Mouse (Mus musculus): ENCODE measurements around the gene Eva1c. TPM values are rescaled to one million over a fixed set of nuclear protein-coding genes. Genes with fewer than 3 reads are reported as not detected.

Gene Eva1c
- polyA plus RNA-seq, 1 experiment from 2014 or later, result 0.43 TPM

GRCm38 (mm10) chr16:90941246-90941645, 114.7 kb downstream of the Eva1c start:
- WGBS, result 94% methylated on average over 7 of the region's 7 CpGs
- Histone ChIP-seq H3K4me1 (no peaks in the 10 kb centered on the region), H3K27me3 (ENCODE audit: low read depth, poor library complexity, severe bottlenecking) (no peaks in the 10 kb centered on the region), H3K9me3 (replicated peaks) (no peaks in the 10 kb centered on the region), H3K36me3 (peaks cover 13% of the 10 kb centered on the region), H3K27ac (no peak overlapping the region), H3K4me3 (no peak overlapping the region)
- no peak for DNase-seq (ENCODE audit: low spot score)

DNA sequence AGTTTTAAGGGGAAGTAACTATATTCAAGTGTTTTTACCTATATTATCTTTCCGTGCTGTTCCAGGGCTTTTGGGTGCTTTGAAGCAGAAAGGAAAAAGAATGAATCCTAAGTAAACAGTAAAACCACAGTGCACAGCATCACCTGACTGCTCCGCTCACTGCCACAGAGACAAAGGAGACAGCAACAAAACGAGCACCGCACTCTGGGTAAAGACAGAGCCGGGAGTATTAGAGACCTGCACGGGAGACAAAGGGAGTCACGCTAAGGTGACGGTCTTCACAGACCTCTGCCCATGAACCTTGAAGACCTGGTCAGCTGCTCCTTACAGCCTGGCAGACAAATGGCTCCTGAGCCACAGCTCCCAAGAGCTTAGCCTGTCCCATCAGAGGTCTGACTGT, 120.5 kb downstream of the Eva1c start:
- no peaks in the 10 kb centered on the region for H3K9me3 ChIP-seq (replicated peaks)

GRCm38 (mm10) chr16:90950354-90950963, 123.9 kb downstream of the Eva1c start:
- DNase-seq (ENCODE audit: low spot score), result no peak
- no peaks in the 10 kb centered on the region for H3K4me1 ChIP-seq
- no peak overlapping the region for H3K4me3 ChIP-seq
- no peaks in the 10 kb centered on the region for H3K27me3 ChIP-seq (ENCODE audit: low read depth, poor library complexity, severe bottlenecking)
- H3K36me3 ChIP-seq, result no peaks in the 10 kb centered on the region
- 56% methylated on average over 17 of the region's 17 CpGs for WGBS
- no peak overlapping the region for H3K27ac ChIP-seq
- H3K9me3 ChIP-seq (replicated peaks), result no peaks in the 10 kb centered on the region

More for the DNA sequence above, 120.5 kb downstream of the Eva1c start:
- no peak overlapping the region for H3K27ac ChIP-seq
- no peaks in the 10 kb centered on the region for H3K27me3 ChIP-seq (ENCODE audit: low read depth, poor library complexity, severe bottlenecking)
- 88% methylated on average over 8 of the region's 8 CpGs for WGBS
- DNase-seq (ENCODE audit: low spot score), result no peak
- no peak overlapping the region for H3K4me3 ChIP-seq
- H3K4me1 ChIP-seq, result no peaks in the 10 kb centered on the region
- H3K36me3 ChIP-seq, result peaks cover 8% of the 10 kb centered on the region; the same call in 1 of the 2 replicates

DNA sequence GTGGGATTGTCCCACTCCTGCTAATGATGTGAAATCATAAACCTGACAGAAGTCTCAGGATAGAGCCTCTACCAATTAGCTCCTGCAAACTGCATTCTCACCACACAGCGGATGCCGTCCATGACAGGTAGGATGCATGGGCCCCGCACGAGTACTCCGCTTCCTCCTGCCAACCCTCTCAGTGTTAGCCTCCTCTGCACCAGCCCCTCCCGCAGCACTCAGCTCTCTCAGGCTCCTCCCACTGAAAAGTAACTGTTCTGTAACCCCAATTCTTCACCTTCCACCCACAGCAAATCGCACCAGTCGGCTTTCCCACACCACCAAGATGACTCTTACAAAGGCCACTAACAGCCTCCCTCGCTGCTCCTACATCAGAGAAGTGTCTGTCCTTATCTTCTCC, 126.6 kb downstream of the Eva1c start:
- Histone ChIP-seq H3K27ac (no peak overlapping the region), H3K36me3 (no peaks in the 10 kb centered on the region), H3K27me3 (ENCODE audit: low read depth, poor library complexity, severe bottlenecking) (no peaks in the 10 kb centered on the region), H3K9me3 (replicated peaks) (no peaks in the 10 kb centered on the region), H3K4me3 (no peak overlapping the region), H3K4me1 (no peaks in the 10 kb centered on the region)
- WGBS, result 87% methylated on average over 9 of the region's 9 CpGs
- DNase-seq (ENCODE audit: low spot score), result no peak

DNA sequence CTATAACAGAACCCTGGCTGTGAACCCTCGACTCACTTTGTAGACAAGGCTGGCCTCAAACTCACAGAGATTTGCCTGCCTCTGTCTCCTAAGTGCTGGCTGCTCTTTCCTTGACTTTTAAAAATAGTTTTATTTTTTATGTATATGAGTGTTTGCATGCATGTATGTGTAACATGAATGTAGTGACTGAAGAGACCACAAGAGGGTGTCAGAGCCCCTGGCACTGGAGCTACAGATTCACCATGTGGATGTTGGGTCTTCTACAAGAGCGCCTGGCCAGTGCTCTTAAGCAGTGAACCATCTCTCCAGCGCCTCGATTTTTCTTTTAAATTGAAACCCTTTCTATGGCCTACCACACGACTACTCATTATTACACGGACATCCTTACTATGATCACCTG, 127.3 kb downstream of the Eva1c start:
- no peak for DNase-seq (ENCODE audit: low spot score)
- Histone ChIP-seq H3K4me1 (no peaks in the 10 kb centered on the region), H3K27me3 (ENCODE audit: low read depth, poor library complexity, severe bottlenecking) (no peaks in the 10 kb centered on the region), H3K36me3 (no peaks in the 10 kb centered on the region), H3K9me3 (replicated peaks) (no peaks in the 10 kb centered on the region), H3K4me3 (no peak overlapping the region), H3K27ac (no peak overlapping the region)
- WGBS, result 92% methylated on average over 6 of the region's 6 CpGs

Small RNAs within 50 kb of the gene (microRNA-seq; reads per million reads assigned to microRNA genes)
- gene Gm22933, result not detected

Other genes starting within 250 kb of the Eva1c start
- gene Mis18a, start 99.3 kb upstream of the Eva1c start, polyA plus RNA-seq (2016; fragmentation: Nextera tagmentation; extraction: Ambion mirVana), result 98.1 and 103 TPM in 2 replicates
- gene Mrap, start 88.5 kb upstream of the Eva1c start, polyA plus RNA-seq (2016; fragmentation: Nextera tagmentation; extraction: Ambion mirVana), result 1.1 and 3.7 TPM in 2 replicates
- 14.1 and 14.2 TPM in 2 replicates for gene Urb1, start 16.3 kb upstream of the Eva1c start, polyA plus RNA-seq (2016; fragmentation: Nextera tagmentation; extraction: Ambion mirVana)
- gene Cfap298, start 108.4 kb downstream of the Eva1c start, polyA plus RNA-seq (2016; fragmentation: Nextera tagmentation; extraction: Ambion mirVana), result 45.5 and 57.1 TPM in 2 replicates
- gene Synj1, start 184.6 kb downstream of the Eva1c start, polyA plus RNA-seq (2016; fragmentation: Nextera tagmentation; extraction: Ambion mirVana), result 8.7 and 9.6 TPM in 2 replicates
- 60.0 and 76.1 TPM in 2 replicates for gene Paxbp1, start 217.8 kb downstream of the Eva1c start, polyA plus RNA-seq (2016; fragmentation: Nextera tagmentation; extraction: Ambion mirVana)